Mouse (Mus musculus): Measurements from ENCODE around the gene Cep68. TPM values are rescaled to one million over a fixed set of nuclear protein-coding genes. Genes with fewer than 3 reads are reported as not detected.
"Not testable (repeated sequence)": the region's sequence is repeated elsewhere in the genome, so short reads cannot be mapped to it uniquely, and the experiment has no call there.

The Cep68 gene
- total RNA-seq, 2 experiments from 2014 or later, result 30.7 to 30.9 TPM

DNA sequence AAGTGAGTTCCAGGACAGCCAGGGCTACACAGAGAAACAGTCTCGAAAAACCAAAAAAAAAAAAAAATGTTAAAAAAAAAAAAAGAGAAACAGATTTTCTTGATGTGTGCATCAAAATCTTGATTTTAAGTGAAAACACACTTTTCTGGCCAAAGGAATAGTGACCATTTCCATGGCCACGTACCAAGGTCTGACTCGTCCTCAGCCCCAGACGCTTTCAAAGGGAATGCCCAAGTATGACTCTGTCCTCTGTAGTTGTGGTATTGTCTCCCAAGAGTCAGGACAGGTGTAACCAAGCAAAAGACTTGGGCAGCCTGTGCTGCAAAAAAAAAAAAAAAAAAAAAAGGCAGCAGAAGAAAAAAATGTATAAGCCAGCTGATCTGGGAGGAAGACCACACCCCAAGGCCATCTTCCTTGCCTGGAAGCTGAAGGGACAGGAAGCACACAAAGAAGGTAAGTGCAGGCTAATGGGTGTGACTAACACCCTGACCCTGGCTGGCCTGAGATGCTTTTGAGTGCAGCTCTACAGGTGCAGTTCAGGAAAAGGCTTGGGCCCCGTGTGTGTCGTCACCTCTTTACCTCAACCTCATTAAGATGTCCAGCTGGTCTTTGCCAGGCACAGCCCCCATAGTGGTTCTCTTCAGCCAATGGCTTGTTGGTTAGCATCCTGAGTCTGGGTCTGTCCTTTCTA is 6.7 kb downstream of the Cep68 start:
- no peak for DNase-seq (ENCODE audit: low spot score in 2 of 2)

DNA sequence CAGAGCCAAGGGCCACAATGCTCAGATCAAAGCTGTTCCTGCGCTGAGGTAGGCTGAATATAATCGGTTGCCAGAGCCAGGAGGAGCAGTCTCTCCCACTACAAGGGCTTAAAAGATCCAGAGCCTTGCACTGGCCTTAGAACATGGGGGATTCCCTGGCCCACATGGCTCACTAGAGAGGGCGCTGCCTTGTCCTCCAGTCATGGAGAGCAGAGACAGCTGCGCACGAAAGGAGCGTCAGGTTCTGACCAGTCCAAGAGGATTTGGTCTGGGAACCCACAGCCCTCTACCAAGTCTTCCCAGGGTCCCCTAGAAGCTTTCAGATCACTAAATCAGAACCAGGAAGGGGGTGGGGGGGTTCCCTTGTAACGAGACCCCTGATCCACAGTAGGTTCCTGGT is 7.9 kb downstream of the Cep68 start:
- DNase-seq (ENCODE audit: low spot score in 2 of 2), result no peak

DNA sequence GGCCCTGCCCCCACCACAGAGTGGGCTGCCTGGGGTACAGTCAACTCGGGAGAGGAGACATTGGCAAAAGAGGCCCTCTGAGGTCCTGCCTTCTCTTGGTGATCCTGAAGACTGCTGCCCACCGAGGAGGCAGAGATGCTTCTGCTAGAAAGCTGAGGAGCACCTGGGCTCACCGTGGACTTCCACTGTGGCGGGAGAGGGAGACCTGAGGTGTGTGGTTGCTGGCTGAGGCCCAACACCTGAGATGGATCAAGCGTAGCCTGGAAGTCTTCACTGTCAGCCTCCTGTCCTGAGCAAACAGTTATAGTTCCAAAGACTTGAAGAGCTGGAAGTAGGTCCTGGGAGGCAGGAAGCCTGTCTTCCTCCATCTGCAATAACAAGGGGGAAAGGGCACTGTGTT is 8.9 kb downstream of the Cep68 start:
- DNase-seq (ENCODE audit: low spot score in 2 of 2), result no peak

DNA sequence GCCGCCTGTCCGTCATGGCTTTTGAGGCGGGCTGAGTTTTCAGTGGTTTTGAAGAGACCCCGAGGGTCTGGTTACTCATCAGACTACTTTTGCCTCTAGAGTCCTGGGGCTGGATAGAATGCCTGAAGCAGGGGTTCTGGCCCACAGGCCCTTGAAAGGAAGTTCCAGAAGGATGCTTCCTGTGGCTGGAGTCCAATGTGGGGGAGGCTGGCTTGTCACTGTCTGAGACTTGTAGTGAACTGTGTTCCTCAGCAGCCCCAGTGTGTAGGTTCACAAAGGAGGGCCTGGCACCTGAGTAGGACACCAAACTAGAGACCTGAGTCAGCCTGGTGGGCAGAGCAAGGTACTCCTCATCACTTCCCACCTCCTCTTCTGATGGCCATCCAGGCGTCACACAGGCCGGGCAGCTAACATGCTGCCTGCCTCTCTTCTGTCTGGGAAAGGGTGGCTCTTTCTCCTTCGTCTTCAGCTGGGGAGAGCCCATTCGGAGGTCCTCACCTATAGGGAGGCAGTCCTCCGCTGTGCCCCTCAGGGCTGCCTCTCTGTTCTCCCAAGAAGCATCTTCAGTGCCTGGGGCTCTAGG is 9.9 kb downstream of the Cep68 start:
- DNase-seq (ENCODE audit: low spot score in 2 of 2), result peak in 1 of 2 experiments; percentile 36

DNA sequence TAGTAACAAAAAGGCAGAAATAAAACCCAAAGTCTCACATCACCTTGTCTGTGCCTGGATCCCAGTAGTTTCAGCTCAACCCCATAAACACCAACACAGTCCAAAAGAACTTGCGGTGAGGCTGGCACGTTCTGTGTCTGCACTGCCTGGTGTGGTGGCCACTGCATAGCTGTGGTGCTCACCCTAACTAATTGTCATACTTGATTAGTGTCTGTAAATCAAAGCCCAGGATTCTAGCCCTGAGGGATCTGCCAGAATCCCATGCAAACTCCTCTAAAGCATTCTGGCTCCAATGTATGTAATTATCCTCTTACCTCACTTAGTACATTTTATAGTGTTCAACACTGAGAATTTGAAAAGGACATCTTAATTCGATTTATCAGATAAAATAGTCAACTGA is 11.3 kb downstream of the Cep68 start:
- DNase-seq (ENCODE audit: low spot score in 2 of 2), result no peak

DNA sequence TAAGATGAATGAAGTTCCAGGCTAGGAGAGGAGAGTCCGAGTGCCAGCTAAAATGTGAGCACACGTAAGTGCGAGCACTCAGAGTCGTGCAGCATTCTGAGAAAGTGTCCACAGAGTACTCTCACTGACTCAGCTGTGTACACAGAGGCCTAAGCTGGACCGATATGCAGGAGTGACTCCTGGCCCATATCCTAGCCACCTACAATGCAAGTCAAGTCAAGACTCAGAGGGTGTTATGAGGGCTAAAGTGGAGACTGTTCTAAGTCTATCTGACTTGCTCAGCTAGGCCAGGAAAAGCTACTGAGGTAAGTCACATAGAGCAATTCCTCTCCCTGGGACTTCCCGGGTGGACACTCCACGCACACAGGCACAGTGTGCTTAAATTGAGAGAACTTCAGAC is 12.2 kb downstream of the Cep68 start:
- DNase-seq (ENCODE audit: low spot score in 2 of 2), result no peak

DNA sequence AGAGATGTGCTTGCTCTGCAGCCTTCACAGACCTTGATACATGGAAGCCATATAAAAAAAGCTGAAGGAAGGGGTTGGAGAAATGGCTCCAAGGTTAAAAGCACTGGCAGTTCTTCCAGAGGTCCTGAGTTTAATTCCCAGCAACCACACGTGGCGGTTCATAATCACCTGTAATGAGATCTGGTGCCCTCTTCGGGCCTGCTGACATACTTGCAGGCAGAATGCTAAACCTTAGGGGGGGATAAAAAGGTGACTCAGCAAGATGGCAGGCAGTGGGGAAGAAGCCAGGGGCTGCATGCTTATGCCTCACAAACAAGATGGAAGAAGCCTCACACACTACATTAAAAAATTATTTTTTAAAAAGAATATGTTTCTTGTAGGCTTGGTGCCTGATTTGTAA is 15.0 kb downstream of the Cep68 start:
- no peak for DNase-seq (ENCODE audit: low spot score in 2 of 2)

DNA sequence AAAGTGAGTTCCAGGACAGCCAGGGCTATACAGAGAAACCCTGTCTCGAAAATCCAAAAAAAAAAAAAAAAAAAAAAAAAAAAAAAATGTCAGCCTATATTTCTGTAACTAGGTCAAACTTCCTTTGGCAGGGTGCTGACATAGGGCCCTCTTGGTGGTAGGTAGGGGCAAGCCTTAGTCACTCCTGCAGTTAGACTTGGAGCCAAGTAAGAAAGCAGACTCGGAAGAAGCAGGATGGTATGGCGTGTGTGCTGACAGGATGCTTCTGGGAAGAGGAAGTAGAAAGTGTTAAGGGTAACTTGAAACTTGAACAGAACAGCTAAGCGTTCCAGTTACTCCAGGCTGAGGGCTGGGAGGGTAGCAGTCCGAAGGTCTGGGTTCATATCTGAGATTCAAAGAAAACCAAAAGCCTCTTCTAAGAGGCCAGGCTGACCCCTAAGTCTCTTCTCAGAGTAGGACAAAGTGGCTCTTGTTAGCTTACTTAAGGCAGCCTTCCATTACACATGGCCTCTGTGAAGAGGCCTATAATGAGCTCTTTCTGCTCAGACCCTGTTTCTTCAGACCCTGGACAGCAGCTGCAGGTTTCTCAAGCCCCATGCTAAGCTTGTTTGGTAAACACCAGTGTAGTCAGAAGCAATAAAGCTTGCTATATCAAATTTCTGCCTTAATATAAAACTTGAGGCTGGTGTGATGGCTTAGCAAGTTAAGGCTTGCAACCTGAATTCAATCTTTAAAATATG is 17.0 kb downstream of the Cep68 start:
- DNase-seq (ENCODE audit: low spot score in 2 of 2), result no peak

DNA sequence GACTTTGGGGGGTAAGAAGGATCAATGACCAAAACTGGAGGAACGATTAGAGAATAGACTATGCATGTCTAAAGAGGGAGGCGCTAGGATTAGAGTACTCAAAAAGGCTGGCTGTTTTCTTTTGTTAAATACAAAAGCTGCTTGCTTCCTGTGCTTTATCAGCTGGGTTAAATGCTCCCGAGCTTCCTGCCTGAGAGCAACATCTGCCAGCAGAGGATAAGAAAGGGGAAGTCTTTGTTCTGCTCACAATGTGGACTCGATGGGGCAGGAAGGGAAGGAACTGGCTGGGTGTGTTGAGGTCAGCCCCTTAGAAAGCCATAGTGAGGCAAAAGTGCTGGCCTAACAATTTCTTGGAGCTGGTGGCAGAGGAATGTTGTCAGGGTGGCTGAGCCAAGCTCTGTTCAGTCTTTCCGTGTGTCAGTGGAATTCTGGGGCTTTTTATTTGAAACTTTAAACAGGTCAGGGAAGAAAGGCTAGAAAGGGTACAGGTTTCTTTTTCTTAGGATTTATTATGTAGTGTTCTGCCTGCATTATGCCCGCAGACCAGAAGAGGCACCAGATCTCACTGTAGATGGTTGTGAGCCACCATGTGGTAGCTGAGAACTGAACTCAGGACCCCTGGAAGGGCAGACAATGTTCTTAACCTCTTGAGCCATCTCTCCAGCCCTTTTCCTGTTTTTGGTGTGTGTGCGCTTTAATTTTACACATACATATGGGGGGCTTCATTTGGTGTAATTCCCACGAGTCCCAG is 17.9 kb downstream of the Cep68 start:
- DNase-seq (ENCODE audit: low spot score in 2 of 2), result no peak

DNA sequence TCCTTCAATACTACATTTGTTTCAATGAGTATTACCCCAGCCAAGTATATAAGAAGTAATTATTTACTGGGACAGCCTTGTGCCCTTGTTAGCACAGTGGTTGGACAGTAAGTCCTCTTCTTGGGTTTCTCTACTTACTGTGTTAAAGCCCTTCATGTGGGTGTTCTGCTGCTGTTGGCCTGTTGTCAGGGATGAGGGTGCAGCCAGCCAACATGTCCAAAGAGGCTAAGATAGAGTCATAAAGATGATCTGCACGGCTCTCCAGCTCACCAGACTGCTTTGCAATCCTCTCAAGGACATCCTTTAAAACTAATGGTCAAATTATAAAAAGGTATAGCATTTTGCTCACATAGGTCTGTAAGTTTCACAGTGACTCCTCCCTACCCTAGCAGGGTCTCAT is 18.9 kb downstream of the Cep68 start:
- DNase-seq (ENCODE audit: low spot score in 2 of 2), result no peak

DNA sequence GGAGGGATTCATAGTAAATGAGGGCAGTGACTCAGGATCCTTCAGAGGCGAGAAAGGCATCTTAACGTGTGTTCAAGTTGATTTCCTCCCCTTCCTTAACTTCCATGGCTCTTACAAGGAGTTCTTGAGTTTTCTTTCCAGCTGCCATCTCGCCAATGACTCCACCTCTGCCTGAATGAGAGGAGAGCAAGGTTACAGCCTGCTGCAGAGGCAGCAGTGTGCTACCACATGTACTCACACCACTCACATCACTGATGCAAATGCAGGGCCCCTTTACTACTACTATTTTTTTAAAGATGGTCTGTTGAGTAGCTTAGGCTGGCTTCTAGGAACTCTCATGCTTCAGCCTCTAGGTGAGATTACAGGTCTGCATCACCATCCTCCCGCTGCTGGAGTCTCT is 19.9 kb downstream of the Cep68 start:
- DNase-seq (ENCODE audit: low spot score in 2 of 2), result no peak

DNA sequence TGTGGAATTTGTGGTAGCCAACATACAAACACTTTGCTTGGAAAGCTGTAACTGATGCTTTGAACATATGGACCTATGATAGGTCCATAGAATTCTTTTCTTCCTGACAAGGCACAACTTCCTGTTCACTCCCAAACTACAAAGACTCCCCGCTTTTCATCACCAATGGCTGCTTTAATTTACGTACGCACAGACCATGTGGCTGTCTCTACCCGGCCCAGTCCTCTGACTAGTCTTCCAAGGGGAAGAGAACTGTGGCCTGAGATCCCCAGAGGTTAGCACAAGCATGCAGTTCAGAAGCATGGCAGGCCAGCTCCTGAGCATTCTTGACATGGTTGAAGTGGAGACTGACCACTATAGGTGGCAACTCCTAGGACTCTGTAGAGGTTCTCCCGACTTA is 20.6 kb downstream of the Cep68 start:
- DNase-seq (ENCODE audit: low spot score in 2 of 2), result no peak

DNA sequence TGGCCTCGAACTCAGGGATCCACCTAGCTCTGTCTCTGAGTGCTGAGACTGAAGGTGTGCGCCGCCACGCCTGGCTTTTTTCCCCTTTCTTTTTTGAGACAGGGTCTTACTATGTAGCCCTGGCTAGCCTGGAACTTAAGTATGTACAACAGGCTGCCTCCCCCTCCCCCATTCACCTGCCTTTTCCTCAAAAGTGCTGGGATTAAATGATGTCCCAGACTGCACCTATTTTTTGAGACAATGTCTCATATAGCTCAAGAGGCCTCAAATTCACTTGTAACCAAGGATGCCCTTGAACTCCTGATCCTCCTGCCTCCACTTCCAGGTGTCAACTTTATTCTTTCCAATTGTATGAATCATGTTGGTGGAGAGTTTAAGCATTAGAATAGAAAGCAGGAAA is 23.3 kb downstream of the Cep68 start:
- DNase-seq (ENCODE audit: low spot score in 2 of 2), result no peak

DNA sequence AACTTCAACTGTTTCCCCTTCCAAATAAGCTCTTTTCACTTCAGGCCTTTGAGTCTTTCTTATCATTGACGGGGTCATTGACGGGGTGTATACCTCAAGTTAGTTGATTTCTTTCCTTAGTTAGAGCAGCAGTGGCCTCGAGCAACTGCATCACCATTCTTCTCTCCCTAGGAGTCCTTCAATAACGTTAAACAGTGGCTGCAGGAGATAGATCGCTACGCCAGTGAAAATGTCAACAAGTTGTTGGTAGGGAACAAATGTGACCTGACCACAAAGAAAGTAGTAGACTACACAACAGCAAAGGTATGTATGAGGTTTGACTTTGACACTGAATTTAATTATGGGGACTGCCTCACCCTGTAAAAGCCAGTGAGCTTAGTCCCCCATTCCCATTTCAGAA is 25.0 kb downstream of the Cep68 start:
- no peak for DNase-seq (ENCODE audit: low spot score in 2 of 2)

DNA sequence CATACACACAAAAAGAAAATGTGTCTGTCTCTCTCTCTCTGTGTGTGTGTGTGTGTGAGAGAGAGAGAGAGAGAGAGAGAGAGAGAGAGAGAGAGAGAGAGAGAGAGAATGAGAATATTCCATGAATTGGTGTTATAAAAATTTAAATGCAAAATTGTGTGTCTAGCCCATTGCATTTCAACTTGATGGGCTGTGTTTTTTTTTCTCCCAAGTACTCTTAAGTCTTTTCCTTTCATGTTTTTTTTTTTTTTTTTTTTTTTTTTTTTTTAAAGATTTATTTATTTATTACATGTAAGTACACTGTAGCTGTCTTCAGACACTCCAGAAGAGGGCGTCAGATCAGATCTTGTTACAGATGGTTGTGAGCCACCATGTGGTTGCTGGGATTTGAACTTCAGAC is 27.6 kb downstream of the Cep68 start:
- not testable (repeated sequence) for DNase-seq (ENCODE audit: low spot score in 2 of 2)

DNA sequence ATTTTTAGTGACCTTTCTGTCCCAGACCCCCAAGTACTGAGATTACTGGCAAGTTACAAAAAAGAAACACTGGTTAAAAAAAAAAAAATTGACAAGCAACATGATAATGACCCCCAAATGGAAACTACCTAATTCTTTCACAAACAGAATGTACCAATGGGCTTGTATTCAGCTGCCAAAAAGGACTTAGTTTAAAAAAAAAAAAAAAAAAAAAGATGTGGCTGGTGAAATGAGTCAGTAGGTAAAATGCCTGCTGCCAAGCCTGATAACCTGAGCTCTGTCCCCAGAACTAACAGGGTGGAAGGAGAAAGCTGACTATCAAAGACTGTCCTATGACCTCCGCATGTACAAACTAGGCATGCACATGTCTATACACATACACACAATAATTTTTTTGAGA is 32.0 kb downstream of the Cep68 start:
- DNase-seq (ENCODE audit: low spot score in 2 of 2), result no peak

DNA sequence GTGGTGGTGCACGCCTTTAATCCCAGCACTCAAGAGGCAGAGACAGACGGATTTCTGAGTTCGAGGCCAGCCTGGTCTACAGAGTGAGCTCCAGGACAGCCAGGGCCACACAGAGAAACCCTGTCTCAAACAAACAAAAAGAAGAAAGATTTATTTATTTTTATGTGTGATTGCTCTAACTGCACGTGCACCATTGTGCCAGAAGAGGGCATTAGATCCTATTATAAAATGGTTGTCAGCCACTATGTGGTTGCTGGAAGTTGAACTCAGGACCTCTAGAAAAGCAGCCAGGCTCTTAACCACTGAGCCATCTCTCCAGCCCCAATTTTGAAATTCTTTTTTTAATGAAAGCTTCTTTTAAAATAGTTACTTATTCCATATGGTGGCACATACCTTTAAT is 32.8 kb downstream of the Cep68 start:
- no peak for DNase-seq (ENCODE audit: low spot score in 2 of 2)

DNA sequence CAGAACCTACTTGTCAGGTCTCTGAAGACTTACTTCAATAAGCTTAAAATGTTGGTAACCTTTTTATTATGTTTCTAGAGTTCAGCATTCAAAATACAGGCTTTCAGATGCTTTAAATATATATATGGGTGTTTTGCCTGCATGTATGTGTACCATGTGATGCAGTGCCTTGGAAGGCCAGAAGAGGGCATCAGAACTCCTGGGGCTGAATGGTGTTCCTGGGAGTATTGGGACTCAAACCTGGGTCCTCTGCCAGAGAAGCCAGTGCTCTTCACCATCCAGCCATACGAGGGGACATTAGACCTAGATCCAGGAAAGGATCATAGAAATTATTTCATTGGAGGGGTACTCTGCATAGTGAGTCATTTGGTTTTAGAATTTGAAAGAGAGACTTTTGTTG is 34.5 kb downstream of the Cep68 start:
- no peak for DNase-seq (ENCODE audit: low spot score in 2 of 2)

DNA sequence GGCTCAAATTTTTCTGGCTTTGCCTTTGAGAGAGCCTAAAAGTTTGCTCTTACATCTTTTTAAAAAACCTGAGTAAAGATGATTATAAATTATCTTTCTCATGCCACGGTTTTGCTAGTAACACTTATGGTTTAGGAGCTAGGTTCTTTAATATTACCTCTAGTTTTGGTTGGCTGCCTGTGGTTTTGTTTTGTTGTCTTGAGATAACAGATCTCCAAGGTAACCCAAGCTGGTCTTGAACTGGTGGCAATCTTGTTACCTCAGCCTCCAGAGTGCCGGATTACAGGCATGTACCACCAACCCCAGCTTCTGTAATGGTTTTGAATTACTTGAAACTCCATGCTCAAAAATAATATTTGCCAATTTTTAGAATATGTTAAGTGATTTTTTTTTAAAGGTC is 37.4 kb downstream of the Cep68 start:
- no peak for DNase-seq (ENCODE audit: low spot score in 2 of 2)

DNA sequence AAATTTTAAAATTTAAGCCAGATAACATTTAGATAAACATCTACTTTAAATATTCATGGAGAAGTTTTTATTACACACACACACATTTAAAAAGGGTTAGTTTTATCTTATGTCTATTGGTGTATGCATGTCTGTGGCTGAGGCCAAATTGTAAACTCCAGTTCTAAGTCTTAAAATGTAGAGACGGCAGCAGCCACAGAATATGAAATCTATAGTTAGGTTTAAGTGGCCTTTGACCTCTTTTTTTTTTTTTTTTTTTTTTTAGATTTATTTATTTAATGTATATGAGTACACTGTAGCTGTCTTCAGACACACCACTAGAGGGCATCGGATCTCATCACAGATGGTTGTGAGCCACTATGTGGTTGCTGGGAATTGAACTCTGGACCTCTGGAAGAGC is 41.6 kb downstream of the Cep68 start:
- no peak for DNase-seq (ENCODE audit: low spot score in 2 of 2)

DNA sequence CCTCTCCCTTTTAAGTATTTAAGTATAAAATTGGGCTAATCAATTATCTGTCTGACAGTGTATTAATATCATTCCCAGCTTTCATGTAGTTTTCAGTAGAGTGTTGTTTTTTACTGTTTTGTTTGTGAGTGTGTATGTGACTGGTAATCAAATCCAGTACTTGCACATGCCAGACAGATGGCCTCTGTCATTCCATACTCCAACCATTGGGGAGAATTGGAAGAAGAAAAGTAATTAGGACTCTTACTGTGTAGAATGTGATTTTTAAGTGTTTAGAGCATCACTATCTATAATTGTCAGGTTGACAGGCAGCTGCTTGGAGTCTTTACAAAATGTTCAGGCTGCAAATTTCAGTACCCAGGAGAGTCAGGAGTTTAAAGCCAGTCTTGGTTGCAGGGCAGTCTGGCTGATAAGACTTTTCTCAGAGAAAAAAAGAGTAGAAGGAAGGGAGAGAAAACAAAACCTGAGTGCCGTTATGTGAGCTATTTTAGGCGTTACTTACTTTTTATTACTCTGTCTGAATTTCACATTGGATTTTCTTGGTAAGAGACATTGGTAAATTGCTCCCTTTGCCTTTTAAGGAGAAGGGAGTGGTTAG is 42.5 kb downstream of the Cep68 start:
- DNase-seq (ENCODE audit: low spot score in 2 of 2), result no peak

DNA sequence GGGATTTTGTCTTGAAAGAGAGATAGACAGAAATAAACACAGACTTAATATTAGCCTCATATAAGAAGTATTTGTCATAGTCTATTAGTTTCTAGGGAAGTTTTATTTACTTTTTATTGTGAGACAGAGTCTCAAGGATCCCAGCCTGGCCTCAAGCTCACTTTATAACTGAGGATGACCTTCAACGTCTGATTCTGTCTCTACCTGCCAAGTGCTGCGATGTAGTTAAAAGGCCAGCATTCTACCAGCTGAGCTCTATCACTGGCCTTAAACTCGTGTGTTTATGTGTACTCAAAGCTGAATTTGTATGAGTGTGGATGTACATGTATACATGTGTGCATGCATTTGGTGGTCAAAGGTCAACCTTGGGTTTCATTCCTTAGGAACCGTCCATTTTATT is 43.7 kb downstream of the Cep68 start:
- DNase-seq (ENCODE audit: low spot score in 2 of 2), result no peak
